Mouse (Mus musculus): ENCODE measurements around the gene Timp3.

- TF ChIP-seq RCOR1 (IDR thresholded peaks at IDR 0.05; ENCODE audit: low read depth, low read length): no peak
- no peak for TF ChIP-seq POLR2AphosphoS2 (IDR thresholded peaks at IDR 0.05; ENCODE audit: low read length)
- TF ChIP-seq MAX (IDR thresholded peaks at IDR 0.05; ENCODE audit: low read length): no peak
- no peak for TF ChIP-seq ELF1 (IDR thresholded peaks at IDR 0.05; ENCODE audit: low read depth, low read length)
- no peak for TF ChIP-seq MAFK (IDR thresholded peaks at IDR 0.05; ENCODE audit: borderline replicate concordance, low read depth, low read length)
- TF ChIP-seq POLR2A (IDR thresholded peaks at IDR 0.05; ENCODE audit: control insufficient read depth in 1 of 2, insufficient read depth in 1 of 2, low read depth in 1 of 2, low read length in 2 of 2, poor library complexity in 1 of 2): no peak
- TF ChIP-seq USF1 (IDR thresholded peaks at IDR 0.05; ENCODE audit: low read depth, low read length): no peak
- no peak for TF ChIP-seq EP300 (IDR thresholded peaks at IDR 0.05; ENCODE audit: low read depth in 1 of 2, low read length in 2 of 2)
Observed at GRCm38 (mm10) chr10:86356819-86357563, 56.8 kb downstream of the Timp3 start.

All from MEL (cell line).